Mouse (Mus musculus) T-helper 2 cell (primary cell): Measurements from ENCODE around the gene Gm49361.

Experiments
- in situ Hi-C: fragments of 300-600 bp; cut with MboI, MseI; formaldehyde crosslinking; loops from one replicate; pipeline ENCODE4 v1.15.1; 2025; ENCODE audit warnings: high pct_unique_total_duplicates

Gm49361 gene

DNA sequence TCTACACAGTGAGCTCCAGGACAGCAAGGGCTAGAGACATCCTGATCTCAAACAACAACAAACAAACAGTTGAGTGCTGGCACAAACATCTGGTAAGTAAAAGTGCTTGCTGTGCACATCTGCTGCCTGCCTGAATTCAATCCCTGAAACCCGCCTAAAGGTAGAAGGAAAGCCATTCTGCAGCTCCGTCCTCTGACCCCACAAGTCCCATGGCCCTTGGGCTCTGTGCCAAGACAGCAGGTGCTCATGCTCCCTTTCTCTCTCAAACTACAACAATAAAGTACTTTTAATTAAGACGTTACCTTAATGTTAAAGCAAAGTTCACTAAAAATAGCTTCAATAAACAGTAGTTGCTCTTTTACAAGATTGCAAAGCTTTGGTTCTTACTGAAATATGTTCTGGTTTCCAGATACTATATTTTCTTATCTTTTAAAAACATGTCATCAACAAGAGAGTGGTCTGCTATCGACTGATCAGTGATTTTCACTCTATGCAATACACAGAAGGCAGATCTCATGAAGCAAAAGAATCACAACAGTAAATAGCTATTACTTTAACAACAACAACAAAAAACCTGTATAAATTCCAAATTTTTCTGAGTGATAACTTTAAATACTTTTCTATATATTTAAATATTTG lies 125.2 kb downstream of the Gm49361 start:
- in situ Hi-C loops, result no loop called here

DNA sequence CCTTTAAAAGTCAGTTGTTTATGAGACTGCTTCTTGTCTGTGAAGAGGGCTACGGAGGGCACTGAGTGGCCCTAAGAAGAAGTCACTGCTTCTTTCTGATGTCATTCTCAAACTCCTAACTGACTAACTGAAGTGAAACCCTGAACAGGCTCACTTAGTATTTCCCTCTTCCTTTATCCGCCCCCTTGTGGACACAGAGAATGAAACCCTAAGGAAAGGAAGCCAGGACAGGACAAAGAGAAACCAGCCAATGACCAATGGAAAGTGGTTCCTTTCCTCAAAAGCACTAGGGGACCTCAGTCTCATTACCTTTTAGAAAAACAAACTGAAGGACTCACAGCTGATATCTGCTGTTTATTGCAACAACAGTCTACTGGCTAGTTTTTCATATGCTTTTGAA lies 126.4 kb downstream of the Gm49361 start:
- in situ Hi-C loops, result no loop called here

DNA sequence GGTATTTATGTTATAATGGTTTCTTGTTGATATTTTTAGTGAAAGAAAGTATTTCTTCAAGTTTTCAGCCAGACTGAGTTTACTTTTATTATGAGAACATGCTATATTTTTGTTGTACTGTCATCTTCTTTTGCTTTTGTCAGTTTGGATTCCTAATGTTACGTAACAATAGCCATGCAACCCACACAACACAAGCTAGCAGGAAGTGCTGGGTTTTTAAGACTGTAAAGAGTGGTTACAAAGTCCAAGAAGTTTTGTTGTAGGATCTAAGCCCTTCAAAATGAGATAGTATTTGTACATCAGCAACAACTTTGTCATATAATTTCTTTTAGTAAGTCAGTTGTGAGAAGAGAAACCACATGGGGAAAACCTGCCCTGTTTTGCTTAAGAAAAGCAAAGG lies 128.2 kb downstream of the Gm49361 start:
- in situ Hi-C loops, result no loop called here

DNA sequence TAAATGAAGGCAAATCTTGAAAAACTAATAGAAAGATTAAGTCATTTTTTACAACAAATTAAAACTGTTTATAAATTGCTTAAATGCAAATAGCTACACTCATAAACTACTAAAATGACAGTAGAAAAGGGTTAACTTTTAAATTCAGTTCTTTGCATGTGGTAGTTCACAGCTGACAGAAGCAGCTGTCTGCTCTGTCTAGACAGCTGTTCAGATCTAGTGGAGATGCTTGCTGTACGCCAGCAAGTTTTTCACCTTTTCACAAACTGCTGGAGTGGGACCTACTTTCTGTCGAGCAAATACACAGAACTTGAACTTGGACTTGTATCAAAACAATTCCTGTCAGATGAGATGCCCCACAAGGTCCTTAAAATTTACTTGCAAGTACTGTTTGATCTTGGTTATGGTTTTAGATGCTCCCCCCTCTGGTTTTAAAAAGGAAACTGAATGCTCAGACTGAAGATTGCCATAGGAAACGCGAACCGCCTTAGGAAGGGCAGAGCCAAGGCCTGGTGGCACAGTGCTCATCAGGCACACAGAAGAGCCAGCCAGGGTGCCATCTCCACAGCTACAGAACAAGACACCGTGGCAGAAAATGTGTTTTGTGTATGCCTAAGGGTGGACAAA lies 129.5 kb downstream of the Gm49361 start:
- in situ Hi-C loops, result no loop called here

DNA sequence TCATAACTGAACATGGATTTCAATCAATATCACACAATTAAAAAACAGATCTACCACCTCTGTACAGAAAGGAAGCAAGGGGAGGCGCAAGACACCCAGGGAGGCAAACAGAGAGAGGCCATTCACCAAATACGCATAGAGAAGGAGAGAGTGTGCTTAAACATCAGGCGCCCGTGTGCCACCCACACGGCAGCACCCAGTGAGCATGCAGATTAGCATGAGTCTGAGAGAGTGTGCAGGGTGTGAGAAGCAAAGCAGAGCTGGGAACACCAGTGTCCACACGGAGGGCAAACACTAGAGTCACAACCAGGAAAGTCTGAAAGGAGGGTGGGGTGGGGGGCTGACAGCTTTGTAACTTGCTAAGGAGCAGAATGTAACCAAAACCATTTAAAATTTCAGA lies 130.1 kb downstream of the Gm49361 start:
- in situ Hi-C loops, result no loop called here

DNA sequence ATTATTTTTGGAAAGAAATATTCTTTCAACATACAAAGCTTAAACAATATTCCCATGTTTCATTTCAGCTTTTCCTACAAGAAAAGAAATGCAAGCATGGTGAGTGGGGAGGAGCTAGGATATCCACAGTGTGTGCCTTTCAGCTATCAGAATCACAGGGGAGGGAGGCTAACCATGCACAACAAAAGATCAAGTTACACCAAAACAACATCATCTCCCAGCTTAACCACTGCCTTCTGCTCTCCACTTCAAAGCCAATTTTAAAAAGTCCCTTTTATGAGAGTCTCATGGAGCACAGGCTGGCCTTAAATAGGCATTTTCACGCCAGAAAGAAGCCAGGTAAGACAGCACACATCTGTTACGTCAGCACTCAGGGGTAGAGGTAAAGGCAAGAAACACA lies 134.9 kb downstream of the Gm49361 start:
- in situ Hi-C loops, result no loop called here

DNA sequence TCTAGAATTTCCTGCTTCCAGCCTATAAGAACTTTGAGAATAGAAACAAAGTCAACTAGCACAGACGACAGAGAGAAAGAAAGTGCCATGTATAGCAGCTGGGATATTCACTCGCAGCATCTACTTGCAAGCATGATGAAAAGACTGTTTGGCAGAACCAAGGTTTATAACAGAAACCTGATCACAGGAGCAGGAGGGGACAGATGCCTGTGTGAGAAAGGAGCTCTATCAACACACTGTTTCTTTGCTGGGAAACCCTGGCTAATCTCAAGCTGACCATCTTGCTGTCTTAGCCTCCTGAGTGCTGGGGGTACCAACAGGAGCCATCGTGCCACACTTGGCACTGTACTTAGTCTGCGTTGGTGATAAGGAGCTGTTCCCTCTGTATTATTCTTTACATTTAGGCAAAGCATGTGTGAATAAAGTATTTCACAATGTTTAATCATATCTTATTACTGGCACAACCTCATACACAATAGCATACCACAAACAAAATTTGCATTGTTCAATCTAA lies 136.0 kb downstream of the Gm49361 start:
- in situ Hi-C loops, result no loop called here

DNA sequence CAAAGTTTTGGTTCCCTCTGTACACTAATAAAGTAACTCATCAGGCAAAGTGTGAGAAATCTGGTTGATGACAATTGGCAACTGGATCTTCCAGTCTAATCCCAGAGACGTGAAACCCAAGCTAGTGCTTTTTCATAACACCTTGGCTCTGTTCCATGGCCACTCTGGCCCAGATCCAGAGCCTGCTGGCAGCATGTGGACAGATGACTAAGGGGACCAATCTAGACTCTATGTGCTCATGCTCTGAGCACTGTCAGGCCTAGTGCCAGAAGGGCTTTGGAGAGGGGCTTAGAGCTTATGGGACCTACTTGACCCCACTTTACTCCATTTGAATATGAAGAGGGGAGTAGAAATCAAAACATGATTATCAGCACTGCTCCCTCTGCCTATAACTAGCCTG lies 138.4 kb downstream of the Gm49361 start:
- in situ Hi-C loops, result no loop called here

DNA sequence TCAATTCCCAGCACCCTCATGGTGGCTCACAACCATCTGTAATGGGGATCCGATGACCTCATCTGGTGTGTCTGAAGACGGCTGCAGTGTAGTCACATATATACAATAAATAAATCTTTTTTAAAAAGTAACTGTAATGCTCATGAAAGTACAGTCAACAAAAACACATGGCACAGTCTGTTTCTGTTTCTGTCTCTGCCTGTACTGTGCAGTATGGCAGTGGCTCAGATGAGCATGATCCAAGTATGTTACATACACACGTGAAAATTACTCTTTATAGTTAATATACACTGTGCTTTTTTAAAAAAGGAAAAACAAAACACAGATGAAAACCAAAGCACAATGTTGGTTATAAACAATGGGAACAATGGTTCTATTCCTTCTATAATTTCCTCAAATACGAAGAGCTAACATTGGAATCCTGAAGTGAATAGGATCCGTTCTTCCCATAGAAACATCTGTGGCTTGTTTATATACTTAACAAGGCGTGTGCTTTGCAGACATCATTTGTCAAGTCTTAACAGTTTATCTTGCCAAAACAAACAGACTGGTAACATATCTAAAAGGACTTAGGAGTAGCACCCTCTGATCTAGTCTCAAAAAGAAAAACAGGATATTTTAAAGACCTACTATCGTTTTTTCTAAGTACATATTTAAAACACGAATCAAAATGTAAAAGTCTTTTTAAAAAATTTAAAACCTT lies 139.1 kb downstream of the Gm49361 start:
- in situ Hi-C loops, result no loop called here

DNA sequence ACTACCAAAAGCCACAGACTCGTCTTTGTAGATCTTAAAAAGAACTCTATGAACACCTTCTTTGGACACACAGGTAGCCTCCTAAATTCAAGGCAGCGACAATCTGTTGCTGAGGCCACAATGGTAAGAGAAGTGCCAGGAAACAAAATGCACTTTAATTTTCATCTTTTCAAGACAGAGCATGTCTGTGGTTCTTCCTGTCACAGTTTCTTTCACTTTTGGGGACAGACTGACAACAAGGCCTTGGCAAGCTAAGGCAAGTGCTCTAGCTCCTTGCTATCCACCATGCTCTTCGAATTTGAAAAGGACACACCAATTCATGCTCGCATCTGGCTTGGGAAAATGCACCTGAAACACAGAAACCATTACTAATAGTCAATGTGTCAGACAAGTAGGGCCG lies 152.6 kb downstream of the Gm49361 start:
- in situ Hi-C loops, result no loop called here
